Mouse (Mus musculus) ovary, postnatal 14 days (tissue): Measurements from ENCODE around the gene Tmem252.
"Not testable (repeated sequence)": the region's sequence is repeated elsewhere in the genome, so short reads cannot be mapped to it uniquely, and the experiment has no call there.

ENCODE experiments used
- DNase-seq: peaks from one replicate; pipeline ENCODE4 v3.0.0; 2022; ENCODE audit warnings: low spot score

The Tmem252 gene

DNA sequence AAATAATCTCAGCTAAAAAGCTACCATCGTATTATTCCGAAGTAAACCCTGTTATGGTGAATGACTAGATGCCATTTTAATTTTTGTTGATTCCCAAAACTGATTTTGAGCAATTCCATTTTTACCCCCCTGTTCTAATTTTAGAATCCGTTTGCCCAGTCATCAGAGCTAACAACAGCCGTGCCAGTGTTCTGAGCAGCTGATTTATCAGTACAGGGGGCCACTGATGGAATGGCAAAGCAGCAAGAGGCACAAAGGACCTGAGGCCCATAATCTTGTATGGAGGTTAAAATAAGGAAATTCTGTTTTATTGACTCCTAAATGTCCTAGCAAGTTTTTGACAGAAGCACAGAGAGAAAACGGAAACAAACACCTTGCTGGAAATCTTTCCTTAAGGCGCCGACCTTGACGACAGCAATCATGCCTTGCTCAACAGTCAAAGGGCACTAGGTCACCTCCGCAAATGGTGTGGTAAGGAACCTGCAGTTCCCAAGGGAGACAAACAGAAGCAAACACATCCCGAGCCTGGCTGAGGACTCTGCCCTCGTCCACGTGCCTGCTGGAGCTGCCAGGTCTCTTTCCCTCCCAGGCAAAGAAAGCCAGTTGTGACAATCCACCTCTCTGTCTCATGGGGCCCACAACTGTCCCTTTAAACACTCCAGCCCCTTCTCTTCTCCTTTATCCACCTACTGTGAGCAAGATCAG is 9.4 kb downstream of the Tmem252 start:
- DNase-seq, result no peak

DNA sequence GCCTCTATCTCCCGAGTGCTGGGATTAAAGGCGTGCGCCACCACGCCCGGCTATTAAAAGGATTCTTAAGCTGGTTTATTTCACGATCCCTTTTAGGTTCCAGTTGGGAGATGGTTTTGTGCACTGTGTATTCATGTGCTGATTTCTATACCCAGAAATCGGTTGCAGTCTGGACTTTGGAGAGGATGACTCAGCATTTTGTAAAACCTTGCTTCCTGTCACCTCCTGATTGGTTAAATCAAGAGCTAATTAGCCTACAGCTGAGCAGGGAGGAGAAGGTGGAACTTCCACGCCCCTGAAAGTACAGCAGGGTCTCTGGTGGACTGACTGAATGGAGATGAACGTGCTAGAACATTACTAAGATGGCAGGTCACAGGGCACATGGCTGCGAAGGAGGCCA is 12.6 kb downstream of the Tmem252 start:
- DNase-seq, result no peak

DNA sequence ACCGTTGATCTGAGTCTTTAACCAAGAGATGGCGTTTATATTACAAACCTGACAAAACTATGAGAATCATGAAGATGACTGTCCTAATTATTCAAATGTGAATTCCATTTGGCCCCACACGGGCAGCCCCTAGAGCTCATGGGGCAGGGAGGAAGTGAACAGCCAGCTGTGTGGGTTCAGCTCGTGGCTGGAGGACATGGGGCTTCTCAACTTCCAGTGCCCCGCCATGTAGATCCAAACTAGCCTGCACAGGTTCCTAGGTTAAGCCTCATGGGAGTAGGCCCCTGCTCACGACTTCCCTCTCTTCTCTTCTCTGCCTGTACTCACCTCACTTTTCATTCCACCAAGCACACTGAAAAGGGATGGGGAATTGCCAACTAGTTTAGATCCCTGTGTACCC is 14.5 kb downstream of the Tmem252 start:
- no peak for DNase-seq

DNA sequence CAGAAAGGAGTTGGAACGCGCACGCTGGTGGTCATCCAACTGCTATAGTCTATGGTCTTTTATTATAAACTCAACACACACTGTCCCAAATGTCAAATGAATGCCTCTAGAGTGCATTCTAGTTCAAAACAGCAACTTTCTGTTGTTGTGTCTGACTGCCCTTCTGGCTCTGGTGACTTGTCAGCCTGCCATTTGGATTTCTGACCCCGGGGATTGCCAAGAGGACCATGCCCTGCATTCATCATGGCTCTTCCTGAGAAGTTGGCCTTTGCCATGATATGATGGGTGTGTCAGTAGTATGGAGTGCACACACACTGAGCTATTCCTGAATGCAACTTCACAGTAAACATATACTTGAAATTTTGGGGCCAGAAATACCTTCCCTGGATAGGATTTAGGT is 15.7 kb downstream of the Tmem252 start:
- no peak for DNase-seq

DNA sequence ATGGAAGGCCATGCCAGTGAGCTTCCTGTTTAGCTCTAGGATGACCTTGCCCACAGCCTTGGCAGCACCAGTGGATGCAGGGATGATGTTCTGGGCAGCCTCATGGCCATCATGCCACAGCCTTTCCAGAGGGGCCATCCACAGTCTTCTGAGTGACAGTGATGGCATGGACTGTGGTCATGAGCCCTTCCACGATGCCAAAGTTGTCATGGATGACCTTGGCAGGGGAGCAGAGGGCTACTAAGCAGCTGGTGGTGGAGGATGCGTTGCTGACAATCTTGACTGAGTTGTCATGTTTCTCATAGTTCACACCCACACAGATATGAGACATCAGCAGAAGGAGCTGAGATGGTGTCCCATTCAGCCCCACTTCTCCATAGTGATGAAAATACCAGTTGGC is 18.9 kb downstream of the Tmem252 start:
- no peak for DNase-seq

DNA sequence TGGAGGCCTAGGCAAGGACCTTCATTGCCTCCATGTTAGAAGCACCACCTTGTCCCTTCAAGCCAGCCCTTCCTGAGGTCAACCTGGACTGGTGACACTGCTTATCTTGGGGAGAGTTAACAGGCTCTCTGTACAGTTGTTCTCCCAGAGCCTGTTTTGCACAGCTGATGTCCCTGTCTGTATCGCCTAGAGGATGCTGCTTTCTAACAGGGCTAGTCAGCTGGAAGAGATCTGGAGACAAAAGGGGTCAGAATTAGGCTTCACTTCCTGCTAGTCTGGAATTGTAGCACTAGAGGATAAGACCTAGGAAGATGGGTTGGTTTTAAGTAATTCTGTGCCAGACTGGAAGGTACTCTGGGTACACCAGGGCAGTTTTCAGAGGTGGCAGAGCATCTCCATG is 24.1 kb downstream of the Tmem252 start:
- no peak for DNase-seq

DNA sequence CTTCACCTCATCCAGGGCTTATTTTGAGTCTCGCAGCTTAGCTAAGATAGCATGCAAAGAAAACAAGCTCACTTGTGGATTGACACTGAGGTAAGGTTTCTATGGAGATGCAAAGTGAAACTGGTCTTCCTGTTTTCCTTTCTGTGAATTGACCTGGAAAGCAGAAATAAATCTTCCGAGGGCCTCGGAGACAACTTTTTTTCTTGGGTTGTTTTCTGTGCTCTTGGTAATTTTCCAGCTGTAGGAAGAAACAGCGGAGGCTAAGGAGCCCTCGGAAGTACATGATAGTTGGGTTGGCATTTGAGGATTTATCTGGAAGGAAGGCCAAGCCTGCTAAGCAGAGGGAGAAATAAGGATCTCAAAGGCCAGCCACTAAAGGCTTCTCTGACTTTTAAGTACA is 24.8 kb downstream of the Tmem252 start:
- no peak for DNase-seq

DNA sequence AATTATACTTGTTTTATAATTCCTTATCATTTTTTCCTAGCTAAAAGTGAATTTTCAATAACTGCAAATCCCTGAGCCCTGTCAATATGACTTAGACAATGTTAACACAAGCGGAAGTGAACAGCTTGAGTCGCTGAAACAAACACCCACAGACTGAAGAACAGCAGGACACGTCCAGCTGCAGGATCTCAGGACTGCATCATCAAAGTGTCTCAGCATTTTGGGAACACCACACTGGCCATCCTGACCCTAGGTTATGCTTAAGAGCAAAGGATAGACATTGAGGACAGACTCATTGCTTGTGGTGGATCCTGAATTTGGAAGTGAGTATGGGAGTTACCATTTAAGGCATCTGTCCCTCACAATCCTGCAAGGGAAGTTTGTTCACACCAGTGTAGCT is 25.4 kb downstream of the Tmem252 start:
- no peak for DNase-seq

DNA sequence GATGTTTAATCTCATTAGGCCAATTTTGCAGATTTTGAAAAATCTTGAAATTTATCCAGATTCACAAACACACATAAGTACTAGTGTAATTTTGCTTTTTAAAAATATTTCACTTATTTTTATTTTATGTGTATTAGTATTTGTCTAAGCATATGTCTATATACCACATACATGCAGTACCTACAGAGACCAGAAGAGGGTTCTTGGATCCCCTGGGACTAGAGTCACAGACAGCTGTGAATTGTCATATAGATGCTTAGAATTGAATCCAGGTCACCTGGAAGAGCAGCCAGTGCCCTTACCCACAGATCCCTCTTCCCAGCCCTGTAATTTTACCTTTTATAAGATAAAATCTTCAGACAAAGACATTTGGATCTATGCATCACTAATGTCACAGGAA is 26.1 kb downstream of the Tmem252 start:
- no peak for DNase-seq

DNA sequence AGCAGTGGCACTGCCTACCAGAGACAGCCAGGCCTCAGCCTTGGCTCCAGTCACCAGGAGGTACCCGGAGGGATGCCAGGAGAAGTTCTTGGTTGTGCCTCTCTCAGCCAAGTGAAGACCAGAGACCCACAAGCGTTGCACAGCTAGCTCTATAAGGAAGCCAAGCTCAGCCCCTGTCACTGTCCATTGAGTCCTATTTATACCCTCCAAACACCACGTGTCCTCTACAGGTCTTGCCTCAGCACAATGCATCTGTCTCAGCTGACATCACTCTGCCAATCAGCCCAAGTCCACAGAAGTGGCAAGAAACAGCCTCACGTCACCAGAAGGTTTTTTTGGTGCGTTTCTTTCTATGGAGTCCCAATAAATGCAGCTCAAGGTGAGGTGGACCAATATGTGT is 26.9 kb downstream of the Tmem252 start:
- no peak for DNase-seq

DNA sequence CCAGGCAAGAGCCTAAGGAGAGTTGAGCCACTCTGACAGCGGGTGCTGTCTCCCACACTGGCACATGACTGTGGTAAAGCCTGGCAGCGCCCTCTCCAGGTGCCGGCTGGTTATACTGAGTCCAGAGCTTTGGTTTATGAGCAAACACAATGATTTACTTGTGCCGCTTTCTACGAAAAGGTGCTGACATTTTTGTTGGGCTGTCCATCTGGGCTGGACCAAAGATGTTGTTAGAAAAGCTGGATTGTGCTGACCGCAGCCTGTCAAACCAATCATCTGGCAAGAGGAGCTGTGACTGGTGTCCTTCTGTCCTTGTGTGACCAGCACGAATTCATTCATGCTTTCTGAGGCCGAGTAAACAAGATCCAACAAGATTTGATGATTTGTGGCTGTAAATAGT is 27.9 kb downstream of the Tmem252 start:
- DNase-seq, result no peak

DNA sequence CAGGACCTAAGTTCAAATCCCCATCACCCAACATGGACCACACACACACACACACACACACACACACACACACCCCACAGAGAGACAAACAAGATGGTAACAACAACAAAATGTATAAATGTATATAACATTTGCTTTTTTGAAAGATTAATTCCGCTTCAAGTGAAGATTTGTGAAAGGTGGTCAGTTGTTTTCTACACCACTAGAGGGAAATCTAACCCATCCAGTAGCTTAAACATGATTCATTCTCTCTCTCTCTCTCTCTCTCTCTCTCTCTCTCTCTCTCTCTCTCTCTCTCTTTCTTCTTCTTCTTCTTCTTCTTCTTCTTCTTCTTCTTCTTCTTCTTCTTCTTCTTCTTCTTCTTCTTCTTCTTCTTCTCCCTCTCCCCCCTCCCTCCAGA is 29.4 kb downstream of the Tmem252 start:
- DNase-seq, result not testable (repeated sequence)

DNA sequence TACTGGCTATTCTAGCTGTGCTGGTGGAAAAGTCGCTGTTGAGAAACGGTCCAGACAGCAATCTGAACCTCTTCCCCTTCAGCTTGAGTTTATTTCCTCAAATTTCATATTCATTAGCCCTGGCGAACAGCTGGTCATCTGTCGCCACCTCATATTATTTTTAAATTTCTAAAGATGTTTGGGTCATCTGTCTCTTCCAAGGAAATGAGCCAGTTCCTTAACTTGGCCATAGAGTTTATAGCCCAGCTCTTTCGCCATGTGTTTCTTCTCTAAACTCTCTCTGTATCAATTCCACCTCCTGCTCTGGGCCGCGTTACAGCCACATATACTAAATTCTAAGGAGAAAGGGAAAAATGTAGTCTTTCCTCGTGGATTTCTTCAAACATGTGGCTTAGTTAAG is 29.9 kb downstream of the Tmem252 start:
- DNase-seq, result no peak

DNA sequence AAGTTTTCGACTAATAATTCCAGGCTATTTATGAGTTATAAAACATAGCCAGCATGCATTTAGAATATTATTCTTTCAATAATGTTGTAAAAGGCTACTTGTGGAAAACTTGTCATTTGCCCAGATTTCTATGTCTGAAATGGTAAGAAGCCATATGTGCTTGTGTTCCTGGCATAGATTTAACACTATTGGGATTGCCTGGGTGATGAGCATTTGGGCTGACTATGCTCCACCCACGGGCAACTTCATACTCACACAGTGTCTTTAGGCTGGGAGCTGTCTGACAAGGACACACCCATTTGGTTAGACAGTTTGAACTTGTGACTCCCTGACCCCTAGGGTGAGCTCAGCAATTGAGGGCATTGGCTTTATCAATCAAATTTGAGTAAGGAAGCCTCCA is 30.5 kb downstream of the Tmem252 start:
- no peak for DNase-seq

DNA sequence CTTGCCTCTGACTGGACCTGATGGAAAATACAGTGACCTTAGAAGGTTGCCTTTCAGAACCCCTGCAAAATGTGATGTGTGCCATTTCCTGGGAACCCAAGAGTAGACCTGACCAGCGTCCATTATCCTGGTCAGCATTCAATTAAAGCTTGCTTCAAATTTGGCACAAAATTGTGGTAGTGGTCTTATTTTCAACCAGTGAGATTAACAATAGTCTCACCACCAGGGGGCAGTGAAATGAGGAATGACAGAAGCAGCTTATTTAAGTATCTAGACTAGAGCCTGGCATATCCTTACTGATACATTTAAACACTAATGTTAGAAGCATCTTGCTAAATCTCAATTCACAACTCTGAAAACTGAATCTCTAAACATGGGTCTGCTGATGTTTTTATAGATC is 31.6 kb downstream of the Tmem252 start:
- no peak for DNase-seq

DNA sequence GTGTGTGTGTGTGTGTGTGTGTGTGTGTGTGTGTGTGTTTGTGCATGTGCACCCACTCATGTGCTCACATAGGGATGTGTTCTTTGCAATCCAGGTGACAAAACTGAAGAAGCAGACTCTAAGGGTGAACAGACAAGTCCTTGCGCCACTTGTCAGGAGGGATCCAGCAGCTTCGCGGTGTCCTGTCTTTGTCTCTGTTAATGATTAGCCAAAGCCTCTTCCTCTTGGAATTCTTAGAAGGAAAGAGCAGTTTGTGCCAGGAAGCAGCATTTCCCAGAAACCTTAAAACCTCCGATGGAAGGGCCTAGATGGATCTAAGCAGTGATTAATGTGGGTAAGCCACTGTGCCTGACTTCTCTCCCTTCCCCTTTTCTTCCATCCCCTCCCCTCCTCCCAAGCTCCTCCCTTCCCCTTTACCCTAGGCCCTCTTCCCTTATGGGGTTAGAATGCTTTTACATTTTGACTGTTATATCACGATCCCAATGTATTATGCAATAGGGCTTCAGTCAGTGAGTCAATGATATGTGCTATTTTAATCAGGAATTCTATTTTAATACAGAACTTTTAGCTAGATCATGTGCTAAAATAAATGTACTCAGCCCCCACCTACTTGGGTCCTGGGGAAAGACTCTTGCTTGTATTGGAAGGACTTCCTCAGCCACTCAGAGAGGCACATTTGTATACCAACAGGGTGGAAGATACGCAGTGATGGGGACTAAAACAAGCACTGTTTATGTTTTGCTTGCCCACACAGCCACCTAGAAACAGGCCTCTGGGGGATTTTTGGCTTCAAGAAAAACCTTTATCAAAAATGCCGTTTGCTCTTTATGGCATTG is 33.5 kb downstream of the Tmem252 start:
- DNase-seq, result no peak

DNA sequence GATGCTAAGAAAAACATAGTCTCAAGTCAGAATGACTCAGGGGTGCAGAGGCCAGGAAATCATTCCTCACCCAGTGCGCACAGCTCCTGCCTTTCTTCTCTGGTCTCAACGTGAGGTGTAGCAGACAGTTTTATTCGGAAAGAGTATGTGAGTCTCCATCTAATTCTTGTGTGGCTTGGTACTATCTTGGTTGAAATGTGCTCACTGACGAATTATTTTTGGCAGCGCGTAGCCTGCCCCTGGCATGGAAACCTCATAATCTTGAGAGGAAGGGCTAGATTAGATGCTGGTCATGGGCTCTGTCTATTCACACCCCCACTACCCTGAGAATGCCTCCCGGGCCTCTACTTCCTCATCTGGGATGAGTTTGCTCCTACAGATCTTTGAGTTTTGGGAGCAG is 34.2 kb downstream of the Tmem252 start:
- no peak for DNase-seq

DNA sequence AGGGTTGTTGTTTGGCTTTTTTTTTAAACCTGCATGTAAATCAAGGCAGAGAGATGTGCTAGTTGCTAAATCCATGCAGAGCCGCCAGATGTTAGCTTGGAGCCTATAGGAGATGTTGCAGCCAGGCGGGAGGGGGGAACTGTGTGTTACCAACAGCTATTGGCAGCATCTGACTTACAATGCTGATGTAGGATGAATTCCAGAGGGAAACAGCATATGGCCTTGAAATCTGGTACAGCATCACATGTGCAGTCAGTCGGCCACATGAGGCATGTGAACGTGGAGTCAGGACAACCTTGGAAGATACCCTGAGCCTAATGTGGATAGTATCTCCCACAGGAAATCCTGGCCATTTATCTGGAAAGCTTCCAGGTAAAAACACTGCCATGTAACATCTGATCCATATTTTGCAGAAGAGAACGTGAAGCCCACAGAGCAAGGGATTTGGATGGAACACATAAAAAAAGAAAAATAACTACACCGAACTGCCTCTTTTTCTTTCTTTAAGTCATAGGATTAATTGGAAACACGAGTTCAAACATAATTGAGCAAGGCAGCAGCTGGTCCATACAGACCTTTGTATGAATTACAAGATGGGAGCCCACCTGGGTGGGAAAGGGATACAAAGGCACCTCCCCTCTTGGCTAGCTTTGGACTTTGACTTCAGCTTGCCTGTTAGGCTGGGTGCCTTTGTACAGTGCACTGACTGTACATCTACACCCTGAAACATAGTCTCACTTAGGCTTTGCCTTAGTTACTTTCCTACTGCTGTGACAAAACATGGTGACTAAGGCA is 42.7 kb downstream of the Tmem252 start:
- DNase-seq, result no peak

DNA sequence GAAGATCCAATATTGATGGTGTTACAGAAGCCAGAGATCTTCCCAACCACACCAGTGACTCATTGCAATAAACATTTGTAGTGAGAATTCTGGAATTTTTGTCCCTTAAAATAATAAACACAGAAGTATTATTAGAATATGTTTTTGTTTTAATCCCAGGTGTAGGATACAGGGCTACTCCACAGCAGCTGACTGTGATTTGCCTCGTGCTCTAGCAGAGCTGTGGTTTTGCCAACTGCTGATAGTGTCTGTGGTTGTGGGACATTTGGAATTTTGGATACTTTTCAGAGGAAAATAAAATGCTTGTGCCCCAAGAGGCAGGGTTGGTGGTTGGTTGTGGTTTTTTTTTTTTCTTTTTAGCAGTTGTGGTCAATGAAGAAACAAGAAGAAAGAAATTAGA is 44.2 kb downstream of the Tmem252 start:
- no peak for DNase-seq

DNA sequence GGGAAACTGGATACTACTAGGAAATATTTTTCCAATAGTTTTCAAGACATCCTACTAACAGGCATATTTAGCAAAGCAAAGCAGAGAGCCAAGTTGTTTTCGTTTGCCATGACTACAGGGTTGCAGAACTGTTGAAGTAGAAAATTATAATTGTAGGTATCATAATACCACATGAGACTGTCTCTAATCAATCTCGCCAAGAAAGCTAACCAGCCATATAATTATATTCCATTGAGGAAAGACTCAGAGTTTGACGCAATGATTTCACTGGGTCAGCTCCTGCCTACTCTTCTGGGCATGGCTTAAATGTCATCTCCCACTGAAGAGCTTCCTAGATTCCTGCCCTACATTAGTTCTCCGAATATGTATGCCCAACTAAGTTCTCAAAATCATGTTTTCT is 45.7 kb downstream of the Tmem252 start:
- DNase-seq, result no peak

DNA sequence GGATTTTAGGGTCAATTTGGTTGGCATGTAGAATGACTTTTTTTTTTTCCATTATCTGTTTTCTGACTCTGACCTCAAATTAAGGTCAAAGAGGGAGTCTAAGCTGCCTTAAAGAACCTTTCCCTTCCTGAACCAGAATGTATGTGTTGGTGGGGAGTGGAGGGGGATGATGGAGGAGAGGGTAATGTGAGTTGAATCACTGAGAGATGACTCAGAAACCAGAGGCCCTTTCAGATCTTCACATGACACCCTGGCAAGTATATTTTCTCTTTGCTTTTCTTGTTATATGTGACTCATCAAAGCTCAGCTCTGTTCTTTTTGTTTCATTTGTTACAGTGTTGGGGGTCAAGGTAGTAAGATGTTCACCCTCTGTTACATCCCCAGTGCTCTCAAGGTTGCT is 46.6 kb downstream of the Tmem252 start:
- DNase-seq, result no peak

DNA sequence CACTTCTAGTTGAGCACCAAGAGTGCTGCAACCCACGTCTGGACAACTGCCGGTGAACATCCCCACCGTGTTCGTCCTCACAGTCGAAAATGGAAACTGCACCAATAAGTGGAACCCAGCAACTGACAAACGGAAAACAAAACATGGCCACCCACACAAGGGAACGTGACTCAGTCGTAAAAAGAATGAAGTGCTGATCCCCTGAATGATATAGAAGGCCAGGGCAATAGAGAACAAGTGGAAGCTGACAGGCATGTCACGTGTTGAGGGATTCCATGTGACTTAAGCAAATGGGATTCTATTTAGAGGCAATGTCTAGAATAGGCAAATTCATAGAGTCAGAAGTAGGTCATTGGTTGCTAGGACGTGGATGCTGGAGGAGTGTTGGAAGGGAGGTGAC is 50.6 kb downstream of the Tmem252 start:
- no peak for DNase-seq

DNA sequence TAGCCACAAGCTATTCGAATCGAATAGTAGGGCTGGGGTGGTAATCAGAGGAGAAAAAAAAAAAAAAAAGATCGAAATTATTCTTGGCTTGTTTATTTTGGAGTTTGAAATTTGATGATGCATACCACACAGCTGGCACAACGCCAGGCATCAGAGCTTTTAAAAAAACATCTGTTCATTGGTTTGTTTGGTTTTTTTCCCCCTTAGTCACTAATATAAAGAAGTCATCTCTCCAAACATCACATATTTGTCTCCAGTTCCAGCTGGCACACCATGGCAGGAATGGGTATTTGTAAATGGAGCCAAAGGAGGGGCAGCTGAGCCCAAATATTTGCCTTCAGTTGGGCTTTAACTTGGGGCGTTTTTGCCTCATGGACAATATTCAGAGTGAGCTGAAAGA is 56.9 kb downstream of the Tmem252 start:
- DNase-seq, result no peak
